Mouse (Mus musculus) right cerebral cortex, postnatal 4 days (tissue): ENCODE measurements at regions not wholly inside any gene's neighbourhood (a gene's known extent, or its start where the extent isn't known, plus 50 kb on each side); places are given as distances from the start of the nearest gene placed in this dataset.

Experiments
- DNase-seq: peaks from one replicate; pipeline ENCODE4 v3.0.0-alpha.2; 2022

GRCm38 (mm10) chr6:31330868-31331267 lies 67.7 kb upstream of the Mkln1 start:
- no peak for DNase-seq

DNA sequence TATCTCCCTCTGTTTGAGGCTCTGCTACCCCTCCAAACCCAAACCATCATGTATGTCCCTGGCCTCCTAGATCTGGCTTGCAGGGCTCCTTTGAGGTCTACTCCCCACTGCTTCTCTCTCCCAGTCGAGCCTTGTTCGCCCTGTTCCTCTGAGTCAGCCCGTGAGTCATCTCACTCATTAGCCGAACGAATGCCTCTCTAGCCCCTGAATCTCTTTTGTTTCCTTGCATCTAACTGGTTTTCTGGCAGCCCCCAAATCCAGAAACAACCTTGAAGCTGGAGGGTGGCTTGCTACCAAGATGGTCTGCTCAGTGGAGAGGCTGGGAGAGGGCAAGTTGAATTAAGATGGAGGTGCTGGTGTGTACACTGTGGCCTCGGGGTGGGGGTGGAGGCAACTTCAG lies 66.3 kb upstream of the Mkln1 start:
- no peak for DNase-seq

GRCm38 (mm10) chr6:31332714-31333113 lies 65.8 kb upstream of the Mkln1 start:
- DNase-seq: no peak

- no peak for DNase-seq
Measured at GRCm38 (mm10) chr6:31333228-31333922, 65.2 kb upstream of the Mkln1 start.

DNA sequence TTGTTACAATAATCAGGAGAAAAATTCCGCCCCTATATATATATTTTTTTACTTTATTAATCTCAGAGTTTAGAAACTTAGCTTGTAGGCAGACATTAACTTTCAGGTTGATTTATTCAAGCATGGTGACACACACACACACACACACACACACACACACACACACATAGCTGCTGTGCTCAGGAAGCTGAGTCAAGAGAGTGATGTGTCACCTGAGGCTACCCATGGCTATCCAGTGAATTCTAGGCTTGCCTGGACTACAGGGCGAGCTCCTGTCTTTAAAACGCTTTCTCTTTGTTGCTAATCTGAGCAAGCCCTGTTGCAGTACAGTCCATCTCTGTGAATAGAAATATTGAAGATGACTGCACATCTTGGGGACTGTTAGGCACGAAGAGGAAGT lies 64.4 kb upstream of the Mkln1 start:
- no peak for DNase-seq

- DNase-seq: no peak
Measured at GRCm38 (mm10) chr6:31339122-31339947, 59.2 kb upstream of the Mkln1 start.

DNA sequence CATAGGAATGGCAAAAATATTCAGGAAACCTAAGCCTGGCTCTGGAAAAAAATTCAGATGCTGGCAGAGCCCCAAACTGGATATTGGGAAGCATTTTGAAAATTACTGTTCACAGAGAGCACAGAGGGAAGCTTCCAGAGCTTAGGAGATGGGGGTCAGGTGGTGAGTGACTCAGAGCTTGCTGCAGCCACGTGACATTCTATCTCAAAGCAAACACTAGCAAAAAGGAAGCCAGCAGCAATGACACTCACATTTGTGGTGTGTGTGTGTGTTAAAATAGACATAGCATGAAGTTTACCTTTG lies 58.6 kb upstream of the Mkln1 start:
- no peak for DNase-seq

DNA sequence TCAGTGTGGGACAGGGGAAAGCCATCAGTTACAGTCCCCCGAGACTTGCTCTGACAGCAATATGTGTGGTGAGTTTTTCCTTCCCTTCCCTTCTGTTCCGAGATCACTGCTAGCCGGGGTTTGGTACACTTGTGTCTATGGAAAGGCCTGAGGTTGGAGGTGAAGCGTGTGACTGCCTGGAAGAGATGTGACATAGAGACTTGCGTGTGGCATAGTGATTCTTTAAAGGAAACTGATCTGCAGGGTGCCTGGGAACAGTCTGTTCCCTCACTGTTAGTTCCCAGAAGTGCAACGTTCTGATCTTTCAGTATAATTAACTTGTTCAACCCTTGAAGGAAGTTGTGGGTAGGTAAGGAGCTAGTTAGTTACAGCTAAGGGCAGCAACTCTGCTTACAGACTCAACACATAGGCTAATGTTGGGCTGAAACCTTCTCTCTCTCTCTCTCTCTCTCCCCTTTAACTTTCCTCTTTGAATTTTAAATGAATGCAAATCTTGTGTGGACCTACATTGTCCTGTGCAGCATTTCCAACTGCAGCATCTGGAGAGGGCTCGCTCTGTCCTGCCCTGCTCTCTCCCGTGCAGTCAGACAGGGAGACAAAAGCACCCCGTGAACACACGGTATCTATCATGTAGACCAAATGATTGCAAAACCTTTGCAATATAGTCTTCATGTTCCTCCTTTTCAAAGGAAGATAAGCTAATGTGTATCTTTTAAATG lies 53.0 kb upstream of the Mkln1 start:
- DNase-seq: no peak

- DNase-seq: no peak
Measured at GRCm38 (mm10) chr6:31348333-31348732, 50.2 kb upstream of the Mkln1 start.
